Mouse (Mus musculus): Measurements from ENCODE around the gene Flywch2.

GRCm38 (mm10) chr17:23741359-23742209 lies 44.3 kb downstream of the Flywch2 start:
- TF ChIP-seq EP300 (IDR thresholded peaks at IDR 0.05; ENCODE audit: low read depth) (no peak), CTCF (IDR thresholded peaks at IDR 0.05; ENCODE audit: low read depth) (no peak)

Data from liver, postnatal 0 days (tissue).